Mouse (Mus musculus) thymus, postnatal 10 days (tissue): Measurements from ENCODE around the gene Tuba3b.

Source experiments
- DNase-seq, 2 experiments: peaks; one replicate each; pipeline ENCODE4 v3.0.0; 2021; ENCODE audit warnings: low spot score in 2 of 2

The Tuba3b gene

DNA sequence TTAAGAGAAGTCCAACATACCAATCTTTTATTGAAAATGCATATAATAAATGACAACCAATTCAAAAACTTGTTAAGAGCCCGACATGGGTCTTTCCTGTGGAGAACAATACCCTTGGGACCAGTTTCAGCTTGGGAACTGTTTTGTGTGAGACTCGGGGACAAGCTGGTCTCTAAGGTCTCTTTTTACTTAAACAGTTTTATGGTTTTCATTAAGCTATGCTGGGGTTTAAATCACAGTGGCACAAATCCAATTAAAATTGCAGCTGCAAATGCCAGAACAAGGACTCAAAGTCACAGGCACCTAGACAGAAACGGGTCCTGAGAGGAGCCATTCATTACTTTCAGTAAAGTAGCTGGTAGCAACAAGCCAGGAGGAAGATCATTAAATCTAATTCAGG is 10.4 kb upstream of the Tuba3b start:
- DNase-seq = no peak

DNA sequence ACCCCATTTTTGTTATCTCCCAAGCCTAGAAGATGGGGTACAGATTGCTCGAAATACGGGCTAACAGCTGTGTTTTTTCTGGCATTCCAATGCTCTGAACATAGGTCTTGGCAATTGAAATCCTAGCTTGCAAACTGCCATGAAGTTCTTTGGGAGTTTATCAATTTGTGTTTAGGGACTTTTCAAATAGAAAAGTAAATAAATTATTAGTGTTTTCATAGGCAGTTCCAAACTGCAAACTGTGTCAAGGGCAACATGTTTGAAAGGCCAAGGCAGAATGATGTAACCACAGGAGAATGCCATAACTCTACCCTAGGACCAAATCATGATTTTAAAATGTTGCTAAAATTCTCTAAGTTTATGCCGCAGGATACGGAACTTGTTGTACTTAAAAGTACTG is 7.8 kb upstream of the Tuba3b start:
- no peak for DNase-seq

DNA sequence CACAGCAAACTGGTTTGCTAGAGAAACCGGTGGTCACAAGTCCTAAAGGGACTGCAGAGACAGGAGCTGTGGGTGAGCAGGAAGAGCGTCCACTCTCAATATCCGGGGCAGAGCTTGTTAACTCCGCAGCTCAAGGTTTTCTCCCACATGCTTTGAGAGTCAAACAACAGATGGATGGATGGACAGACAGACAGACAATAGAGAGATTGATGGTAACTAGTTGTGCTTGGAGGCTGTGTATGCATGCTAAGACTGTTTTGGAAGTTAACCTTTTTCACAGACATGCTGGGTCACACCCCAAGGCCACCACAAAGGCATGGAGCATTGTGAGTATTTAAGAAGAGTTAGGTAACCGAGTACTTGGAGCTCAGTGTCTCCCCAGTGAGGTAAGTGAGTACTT is 6.9 kb upstream of the Tuba3b start:
- no peak for DNase-seq

DNA sequence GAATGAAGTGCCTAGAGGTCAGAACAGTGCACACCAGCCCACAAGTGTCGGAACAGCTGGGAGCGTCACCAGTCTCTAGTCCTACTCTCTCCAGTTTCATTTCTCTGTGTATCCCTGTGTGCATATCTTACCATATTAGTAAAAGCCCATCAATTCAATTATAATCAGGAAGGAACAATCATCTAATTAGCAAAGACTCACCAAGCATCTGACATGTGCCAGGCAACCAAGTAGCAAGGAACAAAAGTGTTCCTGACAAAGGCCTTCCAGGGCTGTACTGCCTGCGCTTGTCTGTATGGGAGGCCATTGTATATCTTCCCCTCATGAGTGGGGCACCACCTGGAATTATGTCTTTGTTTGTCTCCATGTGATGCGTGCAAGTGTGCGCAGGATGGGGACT is 4.7 kb upstream of the Tuba3b start:
- DNase-seq = no peak

DNA sequence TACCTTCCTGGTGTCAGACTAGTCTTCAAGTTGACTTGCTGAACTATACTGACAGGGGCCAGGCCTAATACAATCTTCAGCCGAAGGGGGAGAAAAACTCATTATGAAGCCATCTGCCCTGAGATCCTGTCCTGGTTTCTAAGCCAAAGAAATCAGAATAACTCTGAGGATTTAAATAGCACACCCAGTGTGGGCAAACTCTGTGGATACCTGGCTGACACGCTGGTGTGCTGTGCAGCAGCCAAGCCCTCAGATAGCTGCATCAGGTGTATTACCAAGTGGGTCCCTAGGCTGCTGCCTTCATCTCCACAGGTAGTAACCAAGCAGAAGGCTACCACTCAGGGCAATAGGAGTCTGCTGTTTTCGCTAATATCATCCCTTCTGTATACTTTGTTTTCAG is 2.9 kb upstream of the Tuba3b start:
- DNase-seq = no peak

DNA sequence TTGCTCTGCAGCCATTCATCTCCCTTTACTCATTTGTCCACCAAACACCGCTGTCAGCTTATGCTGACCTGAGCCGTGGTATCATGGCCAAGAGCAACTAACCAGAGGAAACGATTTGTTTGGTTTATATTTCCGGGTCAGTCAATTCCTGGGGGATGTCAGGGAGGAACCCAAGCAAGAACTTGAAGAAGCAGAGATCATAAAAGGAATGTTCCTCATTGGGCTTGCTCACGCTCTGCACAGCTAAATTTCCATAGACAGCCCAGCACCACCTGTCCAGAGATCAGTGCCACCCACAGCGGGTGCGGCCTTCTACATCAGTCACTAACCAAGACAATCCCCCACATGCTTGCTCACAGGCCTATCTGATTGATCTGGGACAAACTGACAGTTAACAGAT is 1.3 kb upstream of the Tuba3b start, which contains the start of gene Lmntd1:
Gene Lmntd1 (minus strand): TSS at position 101 of the 400 bp plus-strand sequence.
- DNase-seq = no peak

DNA sequence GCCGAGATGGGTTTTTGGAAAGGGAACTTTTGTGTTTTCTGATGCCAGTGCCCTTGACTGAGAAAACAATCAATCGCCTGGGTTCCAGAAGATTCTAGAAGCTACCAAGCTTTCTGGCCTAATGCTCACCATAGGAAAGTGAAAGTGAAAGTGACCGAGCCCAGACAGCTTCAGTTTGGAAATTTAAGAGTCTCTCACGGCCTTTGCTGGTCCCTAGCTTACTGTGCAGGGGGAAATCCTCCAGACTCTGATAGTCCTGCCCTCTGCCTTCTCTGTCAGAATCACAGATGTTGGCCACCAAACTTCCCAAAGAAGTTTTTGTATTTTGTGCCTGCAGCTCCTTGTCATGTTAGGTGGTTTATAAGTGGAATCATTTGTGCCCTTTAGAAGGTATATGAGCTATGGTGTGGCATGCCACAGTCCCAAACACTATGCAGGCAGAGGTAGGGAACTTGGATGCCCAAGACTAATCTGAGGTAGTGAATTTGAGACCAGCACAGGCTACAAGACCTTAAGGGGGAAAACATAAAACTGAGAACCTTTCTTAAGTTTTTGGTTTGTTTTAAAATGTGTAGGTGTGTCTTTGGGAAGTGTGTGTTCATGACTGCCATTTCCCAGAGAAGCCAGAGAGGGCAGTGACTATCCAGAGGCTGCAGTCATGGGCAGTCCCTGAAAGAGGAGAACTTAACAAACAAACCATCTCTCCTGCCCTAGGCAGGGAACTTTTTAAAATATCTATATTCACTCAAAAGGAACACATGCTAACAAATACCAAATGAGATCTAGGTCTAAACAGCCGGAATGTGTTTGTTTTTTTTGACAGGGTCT is 1.1 kb downstream of the Tuba3b start:
- no peak for DNase-seq

DNA sequence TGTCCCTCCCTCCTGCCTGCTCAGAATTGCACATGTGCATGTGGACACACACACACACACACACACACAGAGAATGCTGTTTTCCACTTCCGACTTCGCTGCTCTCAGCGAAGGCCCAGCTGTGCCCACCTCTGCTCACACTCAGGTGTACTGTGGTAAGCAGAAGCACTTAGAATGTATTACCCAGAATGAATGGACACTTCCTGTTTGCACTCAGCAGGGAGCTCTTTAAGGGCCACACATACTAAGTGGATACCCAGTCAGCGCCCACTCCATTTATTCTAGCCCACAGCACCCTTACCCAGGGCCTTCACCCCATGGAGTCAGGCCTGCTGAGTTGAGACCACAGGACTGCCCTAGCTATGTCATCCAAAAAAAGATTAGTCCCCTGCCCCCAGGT is 7.6 kb downstream of the Tuba3b start:
- DNase-seq = no peak

DNA sequence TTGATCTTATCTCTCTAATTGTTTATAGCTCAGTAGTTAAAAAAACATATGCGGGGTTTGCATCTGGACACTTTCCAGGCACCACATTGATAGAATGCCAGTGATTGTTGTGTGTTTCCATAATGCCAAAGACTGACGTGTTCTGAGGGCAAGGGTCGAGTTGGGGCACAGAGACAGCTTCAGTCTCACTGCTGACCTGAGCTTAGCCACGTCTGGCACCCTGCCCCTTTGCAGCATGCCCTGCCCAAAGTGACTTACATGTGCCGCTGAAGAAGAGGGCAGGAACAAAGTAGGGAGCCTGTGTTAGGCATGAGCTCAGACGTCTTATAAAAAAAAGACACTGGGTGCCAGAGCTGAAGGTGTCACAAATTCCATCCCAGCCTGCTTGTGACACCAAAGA is 14.7 kb downstream of the Tuba3b start:
- DNase-seq = no peak

DNA sequence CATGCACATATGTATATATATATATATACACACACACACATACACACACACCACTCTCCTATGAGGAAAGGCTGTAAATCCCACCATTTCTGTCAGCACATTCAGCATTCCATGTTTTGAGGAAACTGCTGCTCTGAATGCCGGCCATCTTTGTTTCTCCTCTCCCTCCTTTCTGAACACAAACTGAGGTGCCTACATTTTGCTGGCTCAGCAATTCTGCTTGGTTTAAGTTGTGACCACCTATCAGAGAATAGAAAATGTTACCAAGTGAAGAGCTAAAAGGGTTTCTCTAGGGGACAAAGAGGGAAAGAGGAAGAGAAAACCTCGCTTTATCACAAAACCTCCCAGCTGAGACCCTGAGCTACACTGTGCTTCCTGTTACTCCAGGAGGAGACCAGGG is 18.9 kb downstream of the Tuba3b start:
- no peak for DNase-seq

DNA sequence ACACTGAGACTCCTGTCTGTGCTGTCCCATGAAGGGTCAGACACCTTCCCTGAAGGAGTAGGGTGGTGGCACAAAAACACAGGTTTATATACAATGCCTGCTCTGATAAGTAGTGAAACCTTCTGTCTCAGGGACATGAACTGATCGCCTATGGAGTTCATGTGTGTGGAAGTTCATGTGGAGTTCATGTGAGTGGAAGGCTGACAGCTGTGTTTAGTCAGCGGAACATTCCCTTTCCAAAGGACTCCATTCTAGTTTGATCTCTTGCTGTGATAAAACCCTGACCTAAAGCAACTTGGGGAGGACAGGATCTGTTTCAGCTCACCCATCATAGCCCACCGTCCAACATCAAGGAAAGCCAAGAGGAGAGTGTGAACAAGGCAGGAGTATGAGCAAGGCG is 21.1 kb downstream of the Tuba3b start:
- DNase-seq = no peak

DNA sequence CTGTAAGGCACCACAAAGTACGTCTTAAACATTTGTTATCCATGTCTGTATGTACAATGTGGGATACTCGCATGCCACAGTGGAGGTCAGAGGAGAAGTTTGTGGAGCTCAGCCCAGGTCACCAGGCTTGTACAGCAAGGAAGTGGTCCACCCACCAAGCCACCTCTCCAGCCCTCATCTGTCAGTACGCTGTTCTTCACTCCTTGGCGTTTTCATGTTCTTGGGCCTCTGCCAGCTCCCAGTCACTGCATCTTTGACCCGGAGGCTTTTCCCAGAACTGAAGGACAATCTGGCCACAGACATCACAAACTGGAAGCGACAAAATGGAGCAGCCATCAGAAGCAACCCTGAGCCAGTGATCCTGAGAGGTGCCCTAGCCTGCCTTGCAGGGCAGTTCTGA is 22.7 kb downstream of the Tuba3b start:
- no peak for DNase-seq

DNA sequence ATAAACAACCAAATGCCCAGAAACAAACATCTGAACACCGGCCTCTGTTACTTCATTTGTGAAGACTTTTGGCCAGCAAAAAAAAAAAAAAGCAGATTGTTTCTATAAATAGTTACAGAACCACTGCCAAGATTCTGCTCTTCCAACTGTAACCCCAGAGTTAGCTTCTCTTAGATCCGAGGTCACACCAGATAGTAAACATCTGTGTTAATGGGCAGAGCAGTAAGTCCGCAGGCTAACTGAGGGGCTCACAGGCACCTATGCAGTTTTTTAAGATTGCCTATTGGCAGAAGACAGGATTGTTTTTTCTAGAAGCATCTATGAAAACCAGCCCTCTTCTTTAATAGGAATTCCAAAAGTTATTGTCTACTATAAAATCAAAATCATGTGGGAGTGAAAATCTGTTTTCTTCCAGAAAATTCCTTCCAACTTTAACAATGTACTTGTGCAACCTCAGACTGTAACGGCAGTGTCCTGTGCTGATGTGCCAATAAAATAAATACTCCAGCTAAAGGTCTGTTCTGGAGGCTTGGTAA is 25.5 kb downstream of the Tuba3b start:
- no peak for DNase-seq

DNA sequence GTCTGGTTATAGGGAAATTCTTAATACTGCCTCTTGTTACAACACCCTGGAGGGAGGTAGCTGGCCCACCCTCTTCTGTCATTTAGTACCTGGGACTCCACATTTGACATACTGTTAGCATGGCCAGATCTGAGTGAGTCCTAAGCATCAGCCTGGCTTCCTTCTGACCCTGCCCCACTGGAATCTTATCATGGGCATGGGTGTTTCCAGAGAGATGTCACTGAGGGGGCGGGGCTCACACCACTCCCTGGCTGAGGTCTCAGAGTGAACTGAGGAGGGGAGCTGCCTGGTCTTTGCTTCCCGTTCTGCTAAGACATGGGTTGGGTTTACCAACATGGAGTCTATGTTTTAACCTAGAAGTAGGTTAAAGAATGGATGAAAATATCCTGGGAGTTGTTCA is 36.4 kb downstream of the Tuba3b start:
- no peak for DNase-seq

DNA sequence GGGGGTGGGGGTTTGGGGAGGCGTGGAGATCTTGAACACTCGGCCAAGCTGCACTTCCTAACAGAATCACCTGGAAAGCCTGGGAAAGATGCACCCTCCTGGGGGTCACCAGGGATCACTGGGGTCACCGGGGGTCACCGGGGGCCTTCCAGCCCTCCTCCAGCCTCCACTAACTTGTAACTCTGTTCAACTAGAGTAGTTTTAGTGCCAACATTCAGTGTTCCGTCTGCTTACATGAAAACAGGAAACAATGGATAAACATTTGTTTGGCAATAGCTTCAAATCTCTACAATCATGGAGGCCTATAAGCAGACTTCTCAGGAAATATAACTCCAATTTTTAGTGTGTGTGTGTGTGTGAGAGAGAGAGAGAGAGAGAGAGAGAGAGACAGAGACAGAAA is 37.4 kb downstream of the Tuba3b start:
- no peak for DNase-seq

DNA sequence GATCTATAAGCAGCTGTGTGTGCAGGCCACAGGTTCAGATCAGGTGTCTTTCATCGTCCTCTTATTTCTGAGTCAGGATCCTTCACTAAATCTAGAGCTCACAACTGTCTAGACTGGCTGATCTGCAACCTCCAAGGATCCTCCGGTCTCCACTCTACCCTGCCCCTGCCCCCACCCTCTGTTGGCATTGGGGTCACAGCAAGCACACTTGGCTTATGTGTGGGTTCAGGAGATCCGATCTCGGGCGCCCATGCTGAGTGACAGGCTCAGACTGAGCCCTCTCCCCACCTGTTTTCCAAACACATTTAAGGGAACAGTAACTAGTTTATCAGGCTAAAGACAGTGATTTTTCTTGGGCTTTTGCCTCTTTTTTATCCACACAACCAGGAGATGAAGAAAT is 38.1 kb downstream of the Tuba3b start:
- no peak for DNase-seq

DNA sequence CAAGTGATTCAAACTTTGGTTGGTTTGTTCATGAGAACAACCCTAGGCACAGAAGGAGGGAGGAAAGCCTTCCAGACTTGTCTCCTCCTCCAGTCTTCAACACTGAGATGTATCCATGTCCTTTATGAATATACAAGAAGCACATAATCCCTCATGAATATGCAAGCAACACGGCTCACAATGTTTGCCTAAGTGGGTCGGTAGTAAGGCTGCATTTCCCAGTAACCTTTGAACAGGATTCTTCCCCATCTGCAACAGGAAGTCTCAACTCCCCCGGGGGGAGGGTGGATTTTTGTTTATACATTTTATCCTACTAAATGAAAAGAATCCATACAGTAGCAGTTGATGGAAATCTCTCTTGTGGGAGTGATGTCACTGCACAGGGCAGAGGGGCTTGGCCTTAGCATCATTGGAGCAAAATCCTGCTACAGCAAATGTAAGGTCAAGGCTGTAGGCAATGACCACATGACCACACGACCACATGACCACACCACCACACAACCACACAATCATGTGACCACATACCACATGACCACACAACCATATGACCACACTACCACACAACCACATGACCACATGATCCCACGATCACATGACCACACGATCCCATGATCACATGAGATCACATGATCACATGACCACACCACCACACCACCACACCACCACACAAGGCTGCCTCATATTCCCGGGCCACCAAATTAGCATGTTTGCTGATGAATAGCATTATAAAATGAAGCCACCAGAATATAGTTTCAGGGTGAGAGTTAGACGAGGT is 38.7 kb downstream of the Tuba3b start:
- DNase-seq = no peak

DNA sequence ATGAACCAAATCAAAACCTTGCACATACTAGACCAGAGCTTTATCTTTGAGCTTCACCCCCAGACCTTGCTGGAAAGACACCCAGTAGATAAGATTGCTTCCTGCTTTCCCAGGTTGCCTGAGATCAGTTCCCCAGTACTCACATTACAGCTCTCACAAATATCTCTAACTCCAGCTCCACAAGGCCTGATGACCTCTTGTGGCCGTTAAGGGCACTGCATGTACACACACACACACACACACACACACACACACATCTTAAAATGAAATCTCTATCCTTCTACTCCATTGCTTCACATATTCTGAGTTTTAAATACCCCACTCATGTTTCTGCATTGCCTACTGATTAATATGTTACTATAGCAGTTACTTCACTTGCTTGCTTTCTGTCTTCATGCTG is 40.1 kb downstream of the Tuba3b start:
- no peak for DNase-seq

DNA sequence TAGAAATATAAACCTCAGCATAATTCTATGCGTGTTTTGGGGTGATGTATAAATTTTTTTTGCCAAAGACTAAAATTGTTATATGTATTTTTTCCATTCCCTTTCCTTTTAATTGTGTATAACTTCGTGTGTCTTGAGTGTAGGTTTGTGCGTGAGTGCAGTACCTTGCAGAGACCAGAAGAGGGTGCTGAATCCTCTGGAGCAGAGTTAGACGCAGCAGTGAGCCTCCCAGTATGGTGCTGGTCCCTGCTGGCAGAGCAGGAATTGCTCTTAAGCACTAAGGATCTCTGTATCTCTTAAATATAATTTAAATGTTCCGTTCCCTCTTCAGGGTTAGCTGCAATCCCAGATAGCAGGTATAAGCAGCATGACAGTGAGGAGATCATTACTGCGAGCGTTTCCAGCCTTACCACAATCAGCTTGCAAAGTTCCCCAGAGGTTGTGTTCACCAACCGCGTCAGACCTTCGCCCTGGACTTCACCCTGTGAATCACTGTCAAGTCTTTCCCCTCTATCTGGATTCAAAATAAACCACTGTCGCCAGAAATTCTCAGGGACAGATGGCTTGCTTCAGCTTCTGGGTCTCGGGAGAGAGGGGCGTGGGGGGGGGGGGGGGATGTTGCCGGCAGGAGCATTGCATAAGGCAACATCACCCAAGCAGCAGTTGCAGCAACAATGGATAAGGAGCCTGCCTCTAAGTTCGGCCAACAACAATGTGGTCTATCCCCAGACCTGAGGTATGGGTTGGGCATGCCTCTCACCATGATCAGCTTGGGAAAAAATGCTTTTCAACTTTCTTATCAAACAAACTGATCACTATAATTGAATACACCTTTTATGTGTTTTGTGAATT is 41.4 kb downstream of the Tuba3b start:
- DNase-seq = no peak

DNA sequence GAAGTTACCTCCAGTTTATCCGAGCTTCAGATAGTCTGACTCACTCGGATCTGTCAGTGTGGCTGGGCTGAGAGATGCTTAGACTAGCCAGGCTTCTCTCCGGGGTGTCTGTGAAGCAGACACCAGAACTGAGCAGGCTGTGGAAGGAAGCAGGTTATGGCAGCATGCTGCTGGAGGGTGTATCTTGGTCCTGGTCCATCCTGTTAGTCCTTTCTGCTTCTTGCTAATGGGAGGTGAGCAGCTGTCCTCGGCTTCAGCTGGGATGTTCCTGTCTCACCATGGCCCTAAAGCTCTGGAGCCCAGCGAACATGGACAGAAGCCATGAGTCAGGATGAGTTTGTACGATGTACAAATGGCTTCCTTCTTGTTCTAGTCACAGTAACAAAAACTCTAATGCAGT is 43.6 kb downstream of the Tuba3b start:
- DNase-seq = no peak

DNA sequence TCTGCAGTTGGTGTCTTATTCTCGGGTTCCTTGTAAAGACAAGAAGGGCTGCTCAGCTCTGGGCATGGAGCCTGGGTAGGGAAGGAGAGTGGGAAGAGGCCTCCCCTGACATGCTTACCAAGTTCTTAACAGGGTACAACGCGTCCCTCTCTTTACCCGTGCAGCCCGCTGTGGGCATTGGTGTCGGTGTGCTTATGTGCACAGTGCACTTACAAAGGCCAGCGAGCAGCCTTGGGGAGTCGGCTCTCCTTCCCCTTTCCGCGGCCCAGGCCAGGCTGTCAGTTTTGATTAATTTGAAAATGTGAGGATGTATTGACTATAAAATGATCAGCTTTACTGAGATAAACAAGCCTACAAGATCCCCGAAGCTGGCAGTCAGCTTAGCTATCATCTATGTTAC is 45.4 kb downstream of the Tuba3b start:
- DNase-seq = no peak

DNA sequence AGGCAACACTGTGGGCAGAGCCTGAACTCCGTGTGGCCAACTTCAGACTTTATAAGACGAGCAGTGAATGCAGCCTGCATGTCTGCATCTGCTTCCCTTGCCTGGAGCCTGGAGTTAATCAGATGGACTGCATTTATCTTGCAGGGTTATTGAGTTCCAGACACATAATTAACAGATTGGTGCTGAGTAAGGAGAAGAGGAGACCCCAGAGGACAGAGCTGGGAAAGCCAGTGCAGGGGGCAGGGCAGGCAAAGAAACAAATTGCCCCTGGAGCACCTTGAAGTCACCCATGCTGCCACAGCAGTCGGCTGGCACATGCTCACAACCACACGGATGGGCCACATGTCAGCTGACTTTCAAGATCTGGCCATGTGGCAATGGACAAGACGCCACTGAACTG is 48.7 kb downstream of the Tuba3b start:
- no peak for DNase-seq
